Comparison of ENCODE assay signal across 12 mouse cellular contexts in the genomic region with DNA sequence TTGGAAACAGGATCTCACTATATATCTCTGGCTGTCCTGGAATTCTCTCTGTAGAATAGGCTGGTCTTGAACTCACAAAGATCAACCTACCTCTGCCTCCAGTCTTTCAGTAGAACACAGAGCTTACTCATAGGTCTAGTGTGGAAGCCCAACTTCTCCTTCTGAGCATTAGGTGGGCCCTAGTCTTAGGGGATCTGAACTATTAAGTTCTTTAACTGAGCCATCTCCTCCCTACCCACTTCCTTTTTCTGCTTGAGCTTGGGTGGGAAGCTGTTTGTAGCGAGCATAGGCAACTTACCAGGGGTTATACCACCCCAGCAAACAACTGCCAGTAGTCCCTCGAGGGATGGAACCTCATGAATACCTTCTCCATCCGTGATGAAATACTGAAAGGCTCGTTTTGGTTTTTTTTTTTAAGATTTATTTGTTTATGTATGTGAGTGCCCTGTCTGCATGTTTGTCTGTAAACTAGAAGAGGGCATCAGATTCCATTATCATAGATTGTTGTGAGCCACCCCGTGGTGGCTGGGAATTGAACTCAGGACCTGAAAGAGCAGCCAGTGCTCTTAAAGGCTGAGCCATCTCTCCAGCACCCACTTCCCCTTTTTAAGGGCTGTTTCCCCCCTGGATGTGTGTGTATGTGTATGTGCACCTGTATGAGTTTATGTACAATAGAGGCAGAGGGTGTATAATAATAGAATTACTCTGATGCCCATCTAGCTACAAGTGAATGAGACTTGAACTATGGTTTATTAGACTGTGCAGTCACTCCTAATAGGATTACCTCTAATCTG.
"Had no signal": no experiment of that assay in that cellular context is flagged by ENCODE, and none has a peak within 500 bp of the region (broad histone marks: within the 10 kb centered on the region; RNA-seq: fewer than 3 reads in every experiment).

No protein-coding gene starts in this region.

- H3K27me3 ChIP-seq: limb, embryonic 15.5 days; megakaryocyte, embryonic 14.5 days had no signal

- ATAC-seq: midbrain, embryonic 16.5 days had no signal

- H3K9ac ChIP-seq: limb, embryonic 15.5 days; liver, embryonic 14.5 days had no signal

- H3K27ac ChIP-seq: limb, embryonic 15.5 days; liver, embryonic 14.5 days had no signal

- DNase-seq: kidney, adult 18-20 months; kidney, postnatal 14 days; layer of hippocampus, postnatal 36 days; lung, postnatal 4 days; right cerebral cortex, postnatal 14 days; thymus, adult 18-20 months; thymus, postnatal 14 days had no signal

- H3K9me3 ChIP-seq: limb, embryonic 15.5 days; megakaryocyte, embryonic 14.5 days had no signal

- H3K4me3 ChIP-seq: limb, embryonic 15.5 days; megakaryocyte, embryonic 14.5 days had no signal

- H3K4me2 ChIP-seq: limb, embryonic 15.5 days; midbrain, embryonic 11.5 days had no signal
